Mouse (Mus musculus) MEL (cell line): Measurements from ENCODE around the gene Npffr2. TPM values are rescaled to one million over a fixed set of nuclear protein-coding genes. Genes with fewer than 3 reads are reported as not detected.

ENCODE experiments used
- DNase-seq: peaks from one replicate; pipeline ENCODE4 v3.0.0; 2011; ENCODE audit warnings: low read depth, low spot score
- H3K27ac ChIP-seq: 2 replicates; pipeline ENCODE4 v1.5.1; 2012; ENCODE audit warnings: low read depth, mild to moderate bottlenecking, control low read depth, low read length, moderate library complexity; ENCODE audit not compliant: control insufficient read depth
- H3K27me3 ChIP-seq, 2 experiments: fragments of 150-350 bp in 1 of 2; sonication (generic) in 1 of 2; 2 replicates each; pipeline ENCODE4 v1.6.1; 2012; ENCODE audit warnings: low read length in 2 of 2, mild to moderate bottlenecking in 2 of 2, improper control_type of control experiment in 1 of 2, moderate library complexity in 1 of 2; ENCODE audit not compliant: insufficient read depth in 2 of 2, control insufficient read depth in 1 of 2
- H3K36me3 ChIP-seq, 2 experiments: 2 replicates each; pipeline ENCODE4 v1.6.1; 2012 to 2014; ENCODE audit warnings: low read length in 2 of 2, improper control_type of control experiment in 1 of 2, inconsistent platforms in 1 of 2, mild to moderate bottlenecking in 1 of 2; ENCODE audit not compliant: insufficient read depth in 2 of 2, control insufficient read depth in 1 of 2
- H3K4me1 ChIP-seq, 2 experiments: fragments of 150-350 bp in 1 of 2; sonication (generic) in 1 of 2; 2 replicates each; pipeline ENCODE4 v1.6.1; 2012; ENCODE audit warnings: low read length in 2 of 2, improper control_type of control experiment in 1 of 2, mild to moderate bottlenecking in 1 of 2; ENCODE audit not compliant: insufficient read depth in 2 of 2, control insufficient read depth in 1 of 2
- H3K4me3 ChIP-seq, 2 experiments: fragments of 150-350 bp in 1 of 2; sonication (generic) in 1 of 2; 2 replicates each; pipeline ENCODE4 v1.5.1; 2012; ENCODE audit warnings: low read depth in 2 of 2, low read length in 2 of 2, mild to moderate bottlenecking in 2 of 2, moderate library complexity in 2 of 2, control low read depth in 1 of 2, improper control_type of control experiment in 1 of 2; ENCODE audit not compliant: control insufficient read depth in 1 of 2, insufficient read depth in 1 of 2
- H3K79me2 ChIP-seq: 2 replicates; pipeline ENCODE4 v1.6.1; 2012; ENCODE audit warnings: mild to moderate bottlenecking, low read length, moderate library complexity; ENCODE audit not compliant: control insufficient read depth, poor library complexity, insufficient read depth
- H3K9ac ChIP-seq: 2 replicates; pipeline ENCODE4 v1.6.1; 2012; ENCODE audit warnings: low read depth, mild to moderate bottlenecking, control low read depth, low read length, moderate library complexity; ENCODE audit not compliant: control insufficient read depth, poor library complexity, severe bottlenecking
- H3K9me3 ChIP-seq: fragments of 150-350 bp; sonication (generic); replicated peaks from 2 replicates; pipeline ENCODE4 v1.6.1; 2012; ENCODE audit warnings: mild to moderate bottlenecking, low read length, improper control_type of control experiment, moderate library complexity; ENCODE audit not compliant: insufficient read depth
- CHD1 ChIP-seq: IDR thresholded peaks from 2 replicates; pipeline ENCODE4 v1.6.1; 2012; ENCODE audit warnings: low read depth, mild to moderate bottlenecking, inconsistent platforms, low read length, improper control_type of control experiment
- CTCF ChIP-seq, 3 experiments: IDR thresholded peaks in 2 of 3; conservative IDR thresholded peaks in 1 of 3; 2 replicates each; pipeline ENCODE4 v1.5.1; 2011 to 2012; ENCODE audit warnings: low read length in 3 of 3, low read depth in 2 of 3, mild to moderate bottlenecking in 2 of 3, improper control_type of control experiment in 1 of 3, inconsistent platforms in 1 of 3, mixed read lengths in 1 of 3, moderate library complexity in 1 of 3; ENCODE audit not compliant: control insufficient read depth in 1 of 3, insufficient read depth in 1 of 3, poor library complexity in 1 of 3, severe bottlenecking in 1 of 3
- GATA1 ChIP-seq: IDR thresholded peaks from 2 replicates; pipeline ENCODE4 v1.6.1; 2011; ENCODE audit warnings: low read depth, low read length, improper control_type of control experiment
- JUND ChIP-seq: IDR thresholded peaks from 2 replicates; pipeline ENCODE4 v1.6.1; 2011; ENCODE audit warnings: low read depth, mild to moderate bottlenecking, improper control_type of control experiment, low read length
- KAT2A ChIP-seq: conservative IDR thresholded peaks from 2 replicates; pipeline ENCODE4 v1.6.1; 2012; ENCODE audit warnings: low read depth, low read length, improper control_type of control experiment, inconsistent platforms
- MAZ ChIP-seq: IDR thresholded peaks from 2 replicates; pipeline ENCODE4 v1.6.1; 2012; ENCODE audit warnings: low read depth, mild to moderate bottlenecking, inconsistent platforms, low read length, improper control_type of control experiment
- MXI1 ChIP-seq: IDR thresholded peaks from 2 replicates; pipeline ENCODE4 v1.6.1; 2011; ENCODE audit warnings: mild to moderate bottlenecking, low read depth, low read length, improper control_type of control experiment
- MYB ChIP-seq: IDR thresholded peaks from 2 replicates; pipeline ENCODE4 v1.6.1; 2011; ENCODE audit warnings: mild to moderate bottlenecking, low read depth, low read length, improper control_type of control experiment
- NRF1 ChIP-seq: IDR thresholded peaks from 2 replicates; pipeline ENCODE4 v1.6.1; 2014; ENCODE audit warnings: low read depth, mild to moderate bottlenecking, inconsistent platforms, low read length, improper control_type of control experiment, moderate library complexity; ENCODE audit not compliant: poor library complexity, insufficient read depth, severe bottlenecking
- POLR2A ChIP-seq, 2 experiments: IDR thresholded peaks; 2 replicates each; pipeline ENCODE4 v1.6.1; 2011 to 2012; ENCODE audit warnings: low read length in 2 of 2, mild to moderate bottlenecking in 2 of 2, control low read depth in 1 of 2, improper control_type of control experiment in 1 of 2, low read depth in 1 of 2, moderate library complexity in 1 of 2; ENCODE audit not compliant: control insufficient read depth in 1 of 2, insufficient read depth in 1 of 2, poor library complexity in 1 of 2
- RAD21 ChIP-seq: IDR thresholded peaks from 2 replicates; pipeline ENCODE4 v1.6.1; 2011; ENCODE audit warnings: mild to moderate bottlenecking, low read depth, low read length, improper control_type of control experiment
- RCOR1 ChIP-seq: IDR thresholded peaks from 2 replicates; pipeline ENCODE4 v1.6.1; 2012; ENCODE audit warnings: low read depth, mild to moderate bottlenecking, inconsistent platforms, low read length, improper control_type of control experiment
- SIN3A ChIP-seq: IDR thresholded peaks from 2 replicates; pipeline ENCODE4 v1.6.1; 2012; ENCODE audit warnings: low read length, improper control_type of control experiment, inconsistent platforms
- TAL1 ChIP-seq: IDR thresholded peaks from 2 replicates; pipeline ENCODE4 v1.6.1; 2012; ENCODE audit warnings: mild to moderate bottlenecking, inconsistent platforms, low read length, moderate library complexity, mixed read lengths
- TBP ChIP-seq: IDR thresholded peaks from 2 replicates; pipeline ENCODE4 v1.8.0; 2011; ENCODE audit warnings: low read depth, low read length, improper control_type of control experiment
- USF1 ChIP-seq: IDR thresholded peaks from 2 replicates; pipeline ENCODE4 v1.6.1; 2014; ENCODE audit warnings: low read depth, mild to moderate bottlenecking, inconsistent platforms, low read length, improper control_type of control experiment, moderate library complexity
- ZC3H11A ChIP-seq: IDR thresholded peaks from 2 replicates; pipeline ENCODE4 v1.6.1; 2012; ENCODE audit warnings: low read depth, mild to moderate bottlenecking, inconsistent platforms, low read length, improper control_type of control experiment
- ZNF384 ChIP-seq: IDR thresholded peaks from 2 replicates; pipeline ENCODE4 v1.6.1; 2012; ENCODE audit warnings: low read depth, mild to moderate bottlenecking, inconsistent platforms, low read length, improper control_type of control experiment
- polyA plus RNA-seq, 2 experiments: library from polyadenylated mRNA; stranded (reverse) in 1 of 2; unstranded in 1 of 2; fragments of >175 nt in 1 of 2; fragments of >200 nt in 1 of 2; gene quantifications; 2 replicates each; pipeline versions ENCODE4 v1.2.1 to v1.2.4; 2012; ENCODE audit warnings: low replicate concordance in 2 of 2, low read depth in 1 of 2; ENCODE audit not compliant: insufficient read length in 2 of 2, insufficient read depth in 1 of 2, missing spikeins in 1 of 2
- total RNA-seq: library from RNA; depleted of rRNA; stranded (reverse); fragments of 300-350 nt; gene quantifications from 2 replicates; pipeline ENCODE4 v1.2.3, GENCODE M21; 2012

Gene Npffr2
- total and polyA plus RNA-seq, 3 experiments: not detected

GRCm38 (mm10) chr5:89529391-89529790, 2.2 kb downstream of the Npffr2 start (continued):
- TF ChIP-seq MYB: no peak

DNA sequence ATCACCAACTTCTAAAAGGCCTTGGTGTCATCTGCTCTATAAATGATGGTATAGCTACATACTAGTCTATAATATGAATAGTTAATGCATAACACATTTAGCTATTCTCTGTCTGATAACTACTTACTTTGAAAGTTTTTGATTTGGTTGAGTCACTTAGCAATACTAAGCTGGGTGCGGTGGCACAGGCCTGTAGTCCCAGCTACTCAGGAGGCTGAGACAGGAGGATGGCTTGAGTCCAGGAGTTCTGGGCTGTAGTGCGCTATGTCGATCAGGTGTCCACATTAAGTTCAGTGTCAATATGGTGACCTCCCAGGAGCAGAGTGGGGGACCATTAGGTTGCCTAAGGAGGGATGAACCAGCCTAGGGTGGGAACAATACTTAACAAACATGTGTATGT, 8.8 kb downstream of the Npffr2 start:
- Histone ChIP-seq H3K4me1 (no peaks in the 10 kb centered on the region), H3K4me3 (no peak overlapping the region), H3K9me3 (no peaks in the 10 kb centered on the region), H3K9ac (no peak overlapping the region), H3K79me2 (no peaks in the 10 kb centered on the region), H3K27ac (no peak overlapping the region), H3K36me3 (no peaks in the 10 kb centered on the region), H3K27me3 (no peaks in the 10 kb centered on the region; a peak in 1 of 4 replicates)
- no peak for TF ChIP-seq GATA1
- TF ChIP-seq NRF1: no peak
- TF ChIP-seq JUND: no peak
- no peak for TF ChIP-seq MXI1
- TF ChIP-seq RAD21: no peak
- no peak for TF ChIP-seq RCOR1
- TF ChIP-seq POLR2A (IDR thresholded peaks at IDR 0.05; ENCODE audit: control insufficient read depth in 1 of 2, insufficient read depth in 1 of 2, low read depth in 1 of 2, low read length in 2 of 2, poor library complexity in 1 of 2): no peak
- no peak for TF ChIP-seq TAL1
- TF ChIP-seq SIN3A: no peak
- no peak for TF ChIP-seq MAZ
- TF ChIP-seq KAT2A: no peak
- TF ChIP-seq CHD1: no peak
- TF ChIP-seq ZC3H11A: no peak
- no peak for TF ChIP-seq CTCF (IDR thresholded peaks at IDR 0.05 in 2 of 3, conservative IDR thresholded peaks at IDR 0.05 in 1 of 3; ENCODE audit: control insufficient read depth in 1 of 3, insufficient read depth in 1 of 3, low read depth in 2 of 3, low read length in 3 of 3, poor library complexity in 1 of 3, severe bottlenecking in 1 of 3)
- TF ChIP-seq USF1: no peak
- no peak for TF ChIP-seq TBP
- DNase-seq: no peak

- Histone ChIP-seq H3K79me2 (no peaks in the 10 kb centered on the region), H3K9me3 (no peaks in the 10 kb centered on the region), H3K27ac (no peak overlapping the region), H3K4me1 (no peaks in the 10 kb centered on the region), H3K27me3 (no peaks in the 10 kb centered on the region; a peak in 1 of 4 replicates), H3K36me3 (no peaks in the 10 kb centered on the region), H3K9ac (no peak overlapping the region), H3K4me3 (no peak overlapping the region)
- peak; percentile 89 for TF ChIP-seq ZNF384
- no peak for TF ChIP-seq USF1
- TF ChIP-seq CTCF (IDR thresholded peaks at IDR 0.05 in 2 of 3, conservative IDR thresholded peaks at IDR 0.05 in 1 of 3; ENCODE audit: control insufficient read depth in 1 of 3, insufficient read depth in 1 of 3, low read depth in 2 of 3, low read length in 3 of 3, poor library complexity in 1 of 3, severe bottlenecking in 1 of 3): no peak
- peak; percentile 13 for DNase-seq
Observed at GRCm38 (mm10) chr5:89542472-89542871, 15.2 kb downstream of the Npffr2 start.
